Mouse (Mus musculus) limb, embryonic 13.5 days (tissue): ENCODE results near the gene Rnf220. TPM values are rescaled to one million over a fixed set of nuclear protein-coding genes. Genes with fewer than 3 reads are reported as not detected.
A peak's percentile ranks its signal among the peaks of the same experiment; 100 is the strongest.

Experiments used
- ATAC-seq: fragments of 200-750 bp; cut with Nextera tagmentation; 2 replicates; pipeline ENCODE4 v1.8.0; 2017; ENCODE audit warnings: low read depth, moderate number of reproducible peaks, moderate TSS enrichment; ENCODE audit not compliant: low FRiP score
- H3K27ac ChIP-seq: fragments of 300-500 bp; sonication (generic); 2 replicates; pipeline ENCODE4 v1.5.1; 2015; ENCODE audit warnings: inconsistent platforms, mild to moderate bottlenecking, moderate library complexity
- H3K27me3 ChIP-seq: fragments of 300-500 bp; sonication (generic); 2 replicates; pipeline ENCODE4 v1.6.1; 2015; ENCODE audit warnings: mild to moderate bottlenecking, inconsistent platforms
- H3K36me3 ChIP-seq: fragments of 300-500 bp; sonication (generic); 2 replicates; pipeline ENCODE4 v1.6.1; 2015; ENCODE audit warnings: inconsistent platforms, mild to moderate bottlenecking, moderate library complexity
- H3K4me1 ChIP-seq: fragments of 300-500 bp; sonication (generic); 2 replicates; pipeline ENCODE4 v1.6.1; 2015; ENCODE audit warnings: inconsistent platforms
- H3K4me2 ChIP-seq: fragments of 300-500 bp; sonication (generic); replicated peaks from 2 replicates; pipeline ENCODE4 v1.6.1; 2015; ENCODE audit warnings: inconsistent platforms, mild to moderate bottlenecking, moderate library complexity
- H3K4me3 ChIP-seq: fragments of 300-500 bp; sonication (generic); 2 replicates; pipeline ENCODE4 v1.5.1; 2015; ENCODE audit warnings: moderate library complexity, mild to moderate bottlenecking, inconsistent platforms
- H3K9ac ChIP-seq: fragments of 300-500 bp; sonication (generic); 2 replicates; pipeline ENCODE4 v1.6.1; 2015; ENCODE audit warnings: mild to moderate bottlenecking, inconsistent platforms
- H3K9me3 ChIP-seq: fragments of 300-500 bp; sonication (generic); 2 replicates; pipeline ENCODE4 v1.6.1; 2016; ENCODE audit warnings: inconsistent platforms
- WGBS: fragments of 180-500 bp; shearing (Covaris S2); methylation state at CpG from one replicate; pipeline ENCODE4 v1.1.7; 2015; 5-methylcytosine and 5-hydroxymethylcytosine counted together
- polyA plus RNA-seq: library from polyadenylated mRNA; unstranded; fragments of >200 nt; fragmentation: Nextera tagmentation; extraction: Ambion mirVana; gene quantifications from 2 replicates; pipeline ENCODE4 v1.2.1, GENCODE M21; 2015

The Rnf220 gene
- polyA plus RNA-seq, 1 experiment from 2014 or later, result 91.2 TPM

DNA sequence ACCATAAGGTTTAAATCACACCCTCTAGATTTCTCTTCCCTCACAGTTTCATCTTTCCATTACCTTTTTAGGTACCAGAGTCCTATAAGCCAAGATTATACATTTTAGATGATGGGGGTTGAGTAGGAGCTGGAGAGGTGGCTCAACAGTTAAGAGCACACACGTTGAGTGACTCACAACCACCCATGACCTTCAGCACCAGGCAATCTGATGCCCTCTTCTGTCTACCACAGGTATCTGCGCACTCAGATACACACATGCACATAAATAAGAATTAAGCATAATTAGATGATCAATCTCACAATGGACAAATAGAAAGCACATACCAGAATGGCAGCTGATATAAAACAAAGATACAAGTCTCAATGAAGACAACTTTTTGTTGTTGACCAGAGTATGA is 24.5 kb upstream of the Rnf220 start:
- WGBS, result 70% methylated on average over 2 of the region's 2 CpGs
- no peaks in the 10 kb centered on the region for H3K9me3 ChIP-seq
- no peak overlapping the region for H3K27ac ChIP-seq
- no peak for ATAC-seq
- H3K4me3 ChIP-seq, result no peak overlapping the region
- H3K9ac ChIP-seq, result no peak overlapping the region
- H3K4me2 ChIP-seq, result no peak overlapping the region
- no peaks in the 10 kb centered on the region for H3K36me3 ChIP-seq
- H3K4me1 ChIP-seq, result no peaks in the 10 kb centered on the region
- H3K27me3 ChIP-seq, result no peaks in the 10 kb centered on the region

DNA sequence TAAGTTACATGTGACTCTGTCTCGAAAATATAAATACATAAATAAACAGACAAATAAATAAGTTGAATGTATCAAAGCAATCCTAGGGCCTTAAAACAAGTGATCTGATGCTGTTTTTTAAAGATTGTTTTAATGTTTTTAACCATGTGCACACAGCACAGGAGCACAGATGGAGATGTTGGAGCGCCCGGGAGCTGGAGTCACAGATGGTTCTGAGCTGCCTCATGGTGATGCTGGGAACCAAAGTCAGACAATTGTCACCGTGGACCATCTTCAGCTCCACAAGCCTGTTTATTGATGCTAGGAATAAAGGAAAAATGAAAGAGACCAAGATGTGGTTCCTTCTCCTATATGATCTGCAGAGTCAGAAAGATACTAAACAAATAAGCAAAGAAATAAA is 21.4 kb upstream of the Rnf220 start:
- 93% methylated on average over 4 of the region's 4 CpGs for WGBS
- H3K9ac ChIP-seq, result no peak overlapping the region
- no peak for ATAC-seq
- H3K4me2 ChIP-seq, result no peak overlapping the region
- no peaks in the 10 kb centered on the region for H3K36me3 ChIP-seq
- H3K27ac ChIP-seq, result no peak overlapping the region
- no peak overlapping the region for H3K4me3 ChIP-seq
- H3K27me3 ChIP-seq, result no peaks in the 10 kb centered on the region
- no peaks in the 10 kb centered on the region for H3K4me1 ChIP-seq
- H3K9me3 ChIP-seq, result no peaks in the 10 kb centered on the region

DNA sequence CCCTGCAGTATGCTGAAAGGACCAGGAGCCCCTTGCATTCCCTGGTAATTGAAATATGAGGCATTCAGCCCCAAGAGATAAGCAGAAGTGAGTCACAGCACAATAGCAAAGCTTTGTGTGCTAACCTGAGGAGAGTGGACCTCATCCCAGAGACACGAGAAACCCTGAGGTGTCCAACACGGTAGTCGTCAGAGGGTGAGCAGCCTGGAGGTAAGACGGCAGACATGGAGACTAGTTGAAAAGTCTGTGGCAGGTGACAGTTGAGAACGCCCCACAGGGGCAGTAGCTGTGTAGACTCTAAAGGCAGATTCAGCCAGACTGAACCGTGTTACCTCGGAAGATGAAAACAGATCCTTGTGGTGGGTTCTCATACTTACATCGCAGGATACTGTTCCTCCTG is 2.2 kb upstream of the Rnf220 start:
- peaks cover 8% of the 10 kb centered on the region for H3K9me3 ChIP-seq
- H3K27ac ChIP-seq, result no peak overlapping the region
- H3K27me3 ChIP-seq, result peaks cover 16% of the 10 kb centered on the region; the same call in 1 of the 2 replicates
- 88% methylated on average over 8 of the region's 8 CpGs for WGBS
- no peak overlapping the region for H3K9ac ChIP-seq
- peaks cover 12% of the 10 kb centered on the region for H3K4me1 ChIP-seq
- H3K4me2 ChIP-seq, result no peak overlapping the region
- H3K36me3 ChIP-seq, result peaks cover 22% of the 10 kb centered on the region
- no peak for ATAC-seq
- no peak overlapping the region for H3K4me3 ChIP-seq

DNA sequence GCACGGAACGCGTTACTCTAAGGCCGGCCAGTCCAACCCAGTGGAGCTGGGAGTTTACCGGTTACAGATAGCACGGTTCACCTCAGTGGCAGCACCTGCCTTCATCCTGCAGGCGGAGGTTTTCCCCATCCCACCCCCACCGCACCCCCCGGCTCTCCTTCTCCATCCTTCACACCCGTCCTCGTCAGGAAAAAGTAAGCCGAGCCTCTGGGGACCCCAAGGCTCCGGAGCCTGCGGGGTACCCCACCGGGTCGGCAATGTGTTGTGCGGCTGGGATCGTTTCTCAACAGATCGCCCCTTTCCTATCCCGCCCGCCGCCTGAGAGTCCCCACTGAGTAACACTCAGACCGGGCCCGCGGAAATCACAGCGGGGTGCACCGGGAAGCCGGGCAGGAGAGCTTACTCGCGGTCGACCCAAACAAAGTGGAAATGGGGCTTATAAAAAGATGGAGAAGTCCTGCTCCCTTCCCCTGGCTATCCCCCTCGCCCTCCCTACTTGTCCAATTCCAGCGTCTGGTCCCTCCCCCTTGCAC is 917 bp downstream of the Rnf220 start:
- peak overlapping the region; percentile 93 for H3K27ac ChIP-seq
- H3K27me3 ChIP-seq, result peaks cover 36% of the 10 kb centered on the region
- H3K9me3 ChIP-seq, result no peaks in the 10 kb centered on the region
- H3K9ac ChIP-seq, result peak overlapping the region; percentile 89
- H3K4me2 ChIP-seq, result peak overlapping the region; percentile 87
- H3K4me1 ChIP-seq, result peaks cover 25% of the 10 kb centered on the region
- peaks cover 12% of the 10 kb centered on the region for H3K36me3 ChIP-seq
- WGBS, result under 1% methylated on average over 31 of the region's 33 CpGs
- peak overlapping the region; percentile 66 for H3K4me3 ChIP-seq
- peak; percentile 49; the same call in 1 of the 2 replicates for ATAC-seq

DNA sequence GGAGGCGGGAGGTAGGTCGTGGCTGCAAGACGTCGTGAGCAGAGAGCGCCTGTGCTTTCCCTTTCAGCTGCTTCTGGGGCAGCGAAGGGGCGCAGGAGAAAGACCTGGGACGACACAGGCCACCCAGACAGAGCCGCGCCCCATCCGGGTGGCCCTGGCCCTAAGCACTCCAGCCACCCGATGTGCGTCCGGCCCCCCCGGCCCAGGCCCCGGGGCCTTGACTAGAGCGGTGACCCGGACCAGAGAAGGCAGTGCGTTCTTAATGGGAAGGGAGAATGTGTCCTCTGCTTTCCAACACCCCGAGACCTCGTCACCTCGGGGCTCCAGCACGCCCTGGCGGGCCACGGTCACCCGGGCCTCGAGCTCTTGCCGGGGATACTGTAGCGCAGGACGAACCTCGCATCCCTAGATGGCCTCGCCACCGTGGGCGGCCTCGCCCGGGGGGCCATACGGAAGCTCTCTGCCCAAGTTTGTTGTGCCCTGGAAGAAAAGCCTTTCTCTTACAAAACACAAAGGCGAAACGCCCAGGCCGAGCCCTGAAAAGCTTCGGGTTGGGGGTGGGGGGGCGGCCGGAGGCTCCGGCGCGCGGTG is 1.8 kb downstream of the Rnf220 start:
- H3K4me2 ChIP-seq, result peak overlapping the region; percentile 87
- WGBS, result under 1% methylated on average over 47 of the region's 47 CpGs
- H3K4me3 ChIP-seq, result peak overlapping the region; percentile 66
- H3K27me3 ChIP-seq, result peaks cover 46% of the 10 kb centered on the region
- H3K9ac ChIP-seq, result peak overlapping the region; percentile 89
- no peaks in the 10 kb centered on the region for H3K9me3 ChIP-seq
- H3K27ac ChIP-seq, result peak overlapping the region; percentile 91
- peaks cover 28% of the 10 kb centered on the region for H3K4me1 ChIP-seq
- no peak for ATAC-seq
- H3K36me3 ChIP-seq, result peaks cover 6% of the 10 kb centered on the region; the same call in 1 of the 2 replicates

DNA sequence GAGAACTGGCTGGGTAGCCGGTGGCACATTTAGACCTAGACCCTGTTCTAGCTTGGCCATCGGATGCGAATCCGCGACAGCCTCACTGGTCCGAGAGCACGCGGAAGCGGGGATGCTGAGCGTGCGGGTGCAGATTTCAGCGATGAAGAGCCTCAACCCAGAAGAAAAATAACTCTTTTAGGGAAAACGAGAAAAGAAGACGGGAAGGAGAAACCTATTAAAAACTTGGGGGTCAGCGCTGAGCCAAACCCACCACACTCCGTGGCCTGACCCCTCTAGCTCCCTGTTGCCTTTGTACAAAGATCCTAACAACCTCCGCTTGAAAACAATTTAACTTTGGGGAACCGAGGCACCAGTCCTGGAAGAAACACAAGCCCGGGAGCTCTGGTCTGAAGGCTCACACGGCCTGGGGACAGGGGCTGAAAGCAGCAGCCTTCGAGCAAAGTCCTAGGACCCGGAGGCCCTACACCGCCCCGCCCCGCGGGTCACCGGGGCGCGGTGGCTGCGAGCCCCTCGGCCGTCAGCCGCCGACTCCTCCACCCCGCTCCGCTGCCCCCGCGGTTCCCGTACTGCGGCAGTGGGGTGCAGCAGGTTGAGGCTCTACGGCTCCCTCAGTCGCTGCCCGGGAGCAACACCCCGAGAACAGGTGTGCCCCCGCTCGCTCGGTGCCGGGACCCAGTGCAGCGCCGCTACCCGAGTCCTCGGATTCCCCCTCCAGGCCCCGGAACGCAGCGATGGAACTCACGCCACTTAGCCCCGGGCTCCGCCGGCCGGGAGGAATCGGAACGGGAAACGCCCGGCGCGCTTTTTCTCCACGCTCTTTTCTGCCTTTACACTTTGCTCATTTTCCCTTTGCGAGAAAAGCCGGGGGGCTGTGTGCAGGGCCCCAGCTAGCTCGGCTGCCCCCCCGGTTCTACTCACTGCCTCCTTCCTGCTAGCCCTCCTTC is 2.7 kb downstream of the Rnf220 start:
- ATAC-seq, result no peak
- no peaks in the 10 kb centered on the region for H3K9me3 ChIP-seq
- H3K36me3 ChIP-seq, result peaks cover 10% of the 10 kb centered on the region; the same call in 1 of the 2 replicates
- peak overlapping the region; percentile 87 for H3K4me2 ChIP-seq
- peaks cover 36% of the 10 kb centered on the region for H3K4me1 ChIP-seq
- under 1% methylated on average over 67 of the region's 71 CpGs for WGBS
- peak overlapping the region; percentile 66 for H3K4me3 ChIP-seq
- H3K27me3 ChIP-seq, result peaks cover 54% of the 10 kb centered on the region
- peak overlapping the region; percentile 89 for H3K9ac ChIP-seq
- peak overlapping the region; percentile 91 for H3K27ac ChIP-seq

DNA sequence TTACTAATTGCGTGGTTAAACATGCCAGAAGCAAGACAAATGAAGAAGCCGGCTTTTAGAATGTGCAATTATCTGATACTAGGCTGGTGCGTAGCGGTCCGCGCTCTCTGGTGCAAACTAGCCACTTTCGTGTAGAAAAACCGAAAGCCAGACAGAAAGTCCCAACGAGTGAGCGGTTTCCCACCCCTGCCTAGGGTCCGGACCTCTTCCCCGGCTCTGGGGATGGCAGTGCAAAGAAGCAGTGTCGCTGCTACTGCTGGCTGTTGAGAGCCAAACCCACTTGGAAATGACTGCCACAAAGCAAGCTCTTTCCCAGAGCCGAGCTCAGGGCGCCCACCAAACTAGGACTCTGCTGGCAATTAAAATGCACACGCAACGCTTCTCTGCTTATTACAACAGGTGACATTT is 3.7 kb downstream of the Rnf220 start:
- Histone ChIP-seq H3K4me2 (peak overlapping the region; percentile 87), H3K9me3 (no peaks in the 10 kb centered on the region), H3K4me3 (peak overlapping the region; percentile 66), H3K27me3 (peaks cover 62% of the 10 kb centered on the region), H3K27ac (peak overlapping the region; percentile 44; the same call in 1 of the 2 replicates), H3K4me1 (peaks cover 44% of the 10 kb centered on the region), H3K36me3 (peaks cover 8% of the 10 kb centered on the region; the same call in 1 of the 2 replicates), H3K9ac (peak overlapping the region; percentile 89)
- WGBS, result 2% methylated on average over 17 of the region's 17 CpGs
- ATAC-seq, result no peak

DNA sequence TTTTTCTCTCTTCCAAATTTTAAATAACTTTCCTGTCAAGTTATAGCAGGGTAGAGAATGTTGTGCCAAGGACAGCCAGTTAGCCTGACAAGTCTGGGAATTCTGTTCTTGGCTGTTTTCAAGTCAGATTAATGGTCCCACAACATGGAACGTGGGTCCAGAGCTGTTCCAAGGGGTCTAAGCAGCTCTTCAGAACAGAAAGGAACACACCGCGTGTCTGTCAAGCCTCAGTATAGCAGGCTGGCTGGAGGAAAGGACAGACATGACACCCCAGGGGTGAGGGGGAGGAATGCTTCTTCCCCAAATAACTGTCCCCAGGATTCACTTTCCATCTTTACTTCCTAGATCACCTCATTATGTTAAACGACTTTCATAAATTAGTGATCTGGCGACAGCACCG is 5.0 kb downstream of the Rnf220 start:
- H3K9ac ChIP-seq, result no peak overlapping the region
- H3K4me1 ChIP-seq, result peaks cover 56% of the 10 kb centered on the region
- no peaks in the 10 kb centered on the region for H3K9me3 ChIP-seq
- no peak for ATAC-seq
- no peak overlapping the region for H3K4me3 ChIP-seq
- no peak overlapping the region for H3K27ac ChIP-seq
- H3K4me2 ChIP-seq, result peak overlapping the region; percentile 87
- H3K27me3 ChIP-seq, result peaks cover 74% of the 10 kb centered on the region
- H3K36me3 ChIP-seq, result peaks cover 8% of the 10 kb centered on the region; the same call in 1 of the 2 replicates
- 64% methylated on average over 6 of the region's 6 CpGs for WGBS

DNA sequence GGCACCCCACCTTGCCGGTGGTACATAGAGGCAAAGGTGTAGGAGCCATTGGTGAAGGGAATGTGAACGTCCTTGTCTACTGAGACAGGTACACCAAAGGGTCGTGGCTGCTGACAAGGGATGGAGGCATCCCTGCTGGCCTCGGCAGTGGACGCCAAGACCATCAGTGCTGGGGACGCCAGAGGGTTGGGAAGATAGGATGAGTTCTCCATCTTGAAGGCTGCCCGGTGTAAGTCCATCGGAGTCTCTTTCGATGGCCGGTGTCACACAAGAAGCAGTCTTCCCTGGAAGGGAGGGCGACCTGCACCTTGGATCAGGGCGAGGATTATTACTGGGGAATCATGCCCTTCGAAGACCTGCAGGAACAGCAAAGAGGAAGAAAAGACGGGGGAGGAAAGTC is 6.9 kb downstream of the Rnf220 start:
- Histone ChIP-seq H3K27ac (no peak overlapping the region), H3K4me2 (no peak overlapping the region), H3K9me3 (no peaks in the 10 kb centered on the region), H3K4me3 (no peak overlapping the region), H3K9ac (no peak overlapping the region), H3K4me1 (peaks cover 71% of the 10 kb centered on the region), H3K27me3 (peaks cover 81% of the 10 kb centered on the region), H3K36me3 (peaks cover 8% of the 10 kb centered on the region; the same call in 1 of the 2 replicates)
- 88% methylated on average over 14 of the region's 14 CpGs for WGBS
- ATAC-seq, result no peak

DNA sequence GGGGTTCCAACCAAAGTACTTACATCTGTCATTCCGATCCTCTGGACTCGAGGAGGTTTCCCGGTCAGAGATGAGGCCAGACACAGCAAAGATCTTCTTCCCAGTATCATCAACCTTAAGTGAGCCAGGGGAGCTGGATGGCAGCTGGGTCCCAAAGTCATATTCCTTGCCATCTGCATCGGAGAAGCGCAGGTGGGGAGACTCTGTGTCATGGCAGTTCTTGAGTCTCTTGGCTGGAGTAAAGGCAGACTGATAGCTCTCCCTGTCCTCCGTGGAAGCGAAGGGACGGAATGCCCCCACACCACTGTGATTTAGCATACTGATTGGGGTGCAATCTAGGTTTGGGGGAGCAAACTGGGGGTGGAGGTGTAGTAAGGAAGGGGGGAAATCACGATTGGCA is 7.3 kb downstream of the Rnf220 start:
- ATAC-seq, result no peak
- peaks cover 8% of the 10 kb centered on the region; the same call in 1 of the 2 replicates for H3K36me3 ChIP-seq
- WGBS, result 92% methylated on average over 9 of the region's 9 CpGs
- peaks cover 71% of the 10 kb centered on the region for H3K4me1 ChIP-seq
- H3K27ac ChIP-seq, result no peak overlapping the region
- no peak overlapping the region for H3K9ac ChIP-seq
- H3K27me3 ChIP-seq, result peaks cover 81% of the 10 kb centered on the region
- H3K4me2 ChIP-seq, result no peak overlapping the region
- H3K9me3 ChIP-seq, result no peaks in the 10 kb centered on the region
- H3K4me3 ChIP-seq, result no peak overlapping the region

DNA sequence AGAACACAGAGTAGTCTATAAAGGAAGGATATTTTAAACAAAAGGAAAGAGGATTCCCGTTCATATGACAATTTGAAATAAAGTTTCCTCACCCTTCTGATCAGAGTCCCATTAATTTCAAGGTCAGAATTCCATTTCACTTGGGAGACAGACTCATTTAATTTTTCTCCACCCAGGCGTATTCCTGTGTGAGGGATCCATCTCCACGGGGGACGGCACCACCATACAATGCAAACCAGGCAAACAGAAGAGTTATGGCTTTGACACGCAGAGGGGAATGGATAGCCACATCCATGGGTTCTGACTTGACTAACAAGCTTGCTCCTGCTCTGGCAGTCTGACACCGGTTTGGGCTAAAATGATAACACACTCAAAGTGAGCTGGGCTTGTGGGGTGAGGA is 9.4 kb downstream of the Rnf220 start:
- 58% methylated on average over 6 of the region's 6 CpGs for WGBS
- no peak overlapping the region for H3K27ac ChIP-seq
- ATAC-seq, result no peak
- H3K4me1 ChIP-seq, result peaks cover 64% of the 10 kb centered on the region
- H3K9ac ChIP-seq, result no peak overlapping the region
- peaks cover 77% of the 10 kb centered on the region for H3K27me3 ChIP-seq
- no peak overlapping the region for H3K4me2 ChIP-seq
- H3K9me3 ChIP-seq, result no peaks in the 10 kb centered on the region
- peaks cover 8% of the 10 kb centered on the region; the same call in 1 of the 2 replicates for H3K36me3 ChIP-seq
- no peak overlapping the region for H3K4me3 ChIP-seq

DNA sequence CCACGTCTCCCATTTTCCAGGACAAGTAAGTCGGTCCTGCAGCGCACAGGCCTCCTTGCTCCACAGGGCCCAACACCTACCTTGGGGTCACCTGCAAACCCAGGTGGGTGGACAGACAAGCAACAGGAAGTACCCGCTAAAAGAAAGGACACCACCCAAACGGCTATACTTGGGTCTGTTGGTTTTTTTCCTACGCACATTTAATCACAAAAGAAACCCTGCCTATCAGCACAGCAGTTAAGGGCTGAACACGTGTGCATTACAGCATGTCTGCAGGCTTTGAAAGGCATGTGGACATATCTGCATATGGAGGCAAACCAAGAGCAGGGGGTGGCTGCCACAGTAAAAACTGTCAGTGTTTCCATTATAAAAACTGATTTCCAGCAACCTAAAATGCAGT is 10.7 kb downstream of the Rnf220 start:
- H3K4me3 ChIP-seq, result no peak overlapping the region
- H3K27ac ChIP-seq, result no peak overlapping the region; the same call in 1 of the 2 replicates
- no peaks in the 10 kb centered on the region for H3K9me3 ChIP-seq
- 67% methylated on average over 7 of the region's 7 CpGs for WGBS
- H3K4me2 ChIP-seq, result no peak overlapping the region
- peaks cover 8% of the 10 kb centered on the region; the same call in 1 of the 2 replicates for H3K36me3 ChIP-seq
- no peak overlapping the region for H3K9ac ChIP-seq
- H3K4me1 ChIP-seq, result peaks cover 59% of the 10 kb centered on the region
- peaks cover 68% of the 10 kb centered on the region for H3K27me3 ChIP-seq
- ATAC-seq, result no peak
